Mouse (Mus musculus): ENCODE measurements around the gene Myrip.

GRCm38 (mm10) chr9:120403661-120404060, 102.3 kb downstream of the Myrip start:
- TF ChIP-seq MAX (IDR thresholded peaks at IDR 0.05) (no peak), CTCF (IDR thresholded peaks at IDR 0.05; ENCODE audit: control insufficient read depth, insufficient read depth, insufficient read length) (no peak), CEBPB (IDR thresholded peaks at IDR 0.05; ENCODE audit: low read depth) (no peak)
